Mouse (Mus musculus) spleen, adult 12 weeks (tissue): ENCODE results near the gene Nckap5.

ENCODE experiments used
- DNase-seq: peaks from one replicate; pipeline ENCODE4 v3.0.0; 2022; ENCODE audit warnings: low spot score

Nckap5 gene

DNA sequence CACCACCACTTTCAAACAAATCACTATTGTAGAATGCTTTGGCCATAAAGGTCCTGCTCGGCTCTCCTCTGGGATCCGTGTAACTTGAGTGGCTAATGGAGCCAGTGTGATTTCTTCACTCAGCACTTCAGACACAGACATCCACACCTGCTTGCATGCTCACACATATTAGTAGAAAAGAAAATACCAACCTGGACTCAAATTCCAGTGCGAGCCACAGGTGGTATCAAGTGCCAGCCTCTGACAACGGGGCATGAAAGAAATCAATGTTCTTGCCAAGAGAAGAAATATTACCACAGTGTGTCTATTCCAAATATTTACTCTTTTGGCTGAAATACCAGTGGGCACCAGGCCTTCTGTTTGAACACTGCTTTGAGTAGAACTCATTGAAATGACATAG, 208.6 kb downstream of the Nckap5 start:
- no peak for DNase-seq

- DNase-seq = no peak
These were observed 213.0 kb downstream of the Nckap5 start for GRCm38 (mm10) chr1:126617464-126618041.

GRCm38 (mm10) chr1:126616964-126617363, 213.6 kb downstream of the Nckap5 start:
- DNase-seq = no peak

- no peak for DNase-seq
These were observed 217.7 kb downstream of the Nckap5 start for GRCm38 (mm10) chr1:126612916-126613315.

GRCm38 (mm10) chr1:126608586-126608985, 222.0 kb downstream of the Nckap5 start:
- DNase-seq = no peak

GRCm38 (mm10) chr1:126606189-126607080, 224.2 kb downstream of the Nckap5 start:
- DNase-seq = no peak

GRCm38 (mm10) chr1:126604551-126604950, 226.0 kb downstream of the Nckap5 start:
- DNase-seq = no peak

DNA sequence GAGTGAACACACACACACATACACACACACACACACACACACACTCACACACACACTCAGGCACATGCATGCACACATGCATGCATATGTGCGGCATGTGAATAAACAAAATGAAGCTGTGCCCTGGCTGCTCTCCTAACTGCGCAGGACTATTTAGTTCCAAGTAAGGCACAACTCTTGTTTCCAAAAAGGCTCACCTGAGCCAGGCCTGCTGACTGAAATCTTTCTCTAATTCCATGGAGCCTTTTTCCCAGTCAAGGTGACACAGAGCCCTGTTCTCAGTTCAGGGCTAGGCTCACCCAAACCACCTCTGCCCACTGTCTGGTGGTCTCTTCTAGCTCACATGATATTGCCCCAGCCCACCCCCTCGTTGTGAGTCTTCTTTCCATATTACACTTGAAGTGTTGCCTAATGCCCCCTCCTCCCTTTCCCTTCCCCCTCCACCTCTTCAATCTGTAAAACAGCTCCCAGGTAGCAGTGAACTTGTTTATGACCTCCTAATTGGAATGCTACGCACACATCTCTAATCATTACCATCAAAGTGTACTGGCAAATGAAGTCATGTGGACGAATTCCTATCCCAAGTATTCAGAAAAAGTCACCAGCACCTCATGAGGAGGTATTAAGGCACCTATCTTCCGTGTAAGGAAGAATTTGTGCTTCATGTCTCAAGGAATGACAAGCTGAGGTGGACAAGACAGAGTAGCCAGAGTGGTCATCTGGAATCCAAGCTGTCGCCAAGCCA, 226.7 kb downstream of the Nckap5 start:
- DNase-seq = no peak

- no peak for DNase-seq
These were observed 230.0 kb downstream of the Nckap5 start for GRCm38 (mm10) chr1:126600596-126600995.

DNA sequence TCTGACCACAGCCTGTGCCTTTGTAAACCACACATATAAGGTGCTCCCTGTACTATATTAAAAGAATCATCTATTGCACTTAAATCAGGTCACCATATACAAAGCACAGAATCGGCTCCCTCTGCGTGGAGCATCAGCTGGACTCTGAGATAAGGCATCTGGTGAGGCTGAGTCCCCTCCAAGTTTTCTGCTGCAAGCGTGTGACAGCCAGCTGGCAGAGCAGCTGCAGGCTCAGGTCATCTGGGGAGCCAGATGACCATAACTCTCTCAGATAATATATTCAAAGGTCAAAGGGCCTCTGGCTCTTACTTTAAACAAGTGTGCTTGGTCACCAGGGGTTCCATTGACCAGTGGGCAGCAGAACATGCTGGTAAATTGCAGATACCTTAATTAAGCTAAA, 233.2 kb downstream of the Nckap5 start:
- DNase-seq = no peak

DNA sequence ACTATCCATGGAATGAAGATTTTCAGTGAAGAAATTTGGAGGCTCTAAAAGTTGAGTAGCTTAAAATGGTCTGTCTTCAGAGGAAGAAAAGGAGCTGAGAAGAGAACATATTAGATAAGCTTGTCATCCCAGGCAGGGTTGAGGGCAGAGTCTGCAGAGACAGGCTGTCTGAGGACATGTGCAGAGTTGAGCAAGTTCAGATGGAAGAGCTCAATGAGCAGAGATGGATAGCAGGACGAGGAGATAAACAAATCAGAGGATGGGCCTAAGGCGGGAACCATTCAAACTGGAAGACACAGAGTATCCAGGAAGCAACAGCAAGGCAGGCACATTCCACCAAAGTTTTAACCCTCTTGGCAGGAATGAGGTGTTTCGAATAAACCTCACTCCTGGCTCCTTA, 235.8 kb downstream of the Nckap5 start:
- no peak for DNase-seq

GRCm38 (mm10) chr1:126593044-126593805, 237.4 kb downstream of the Nckap5 start:
- DNase-seq = no peak

DNA sequence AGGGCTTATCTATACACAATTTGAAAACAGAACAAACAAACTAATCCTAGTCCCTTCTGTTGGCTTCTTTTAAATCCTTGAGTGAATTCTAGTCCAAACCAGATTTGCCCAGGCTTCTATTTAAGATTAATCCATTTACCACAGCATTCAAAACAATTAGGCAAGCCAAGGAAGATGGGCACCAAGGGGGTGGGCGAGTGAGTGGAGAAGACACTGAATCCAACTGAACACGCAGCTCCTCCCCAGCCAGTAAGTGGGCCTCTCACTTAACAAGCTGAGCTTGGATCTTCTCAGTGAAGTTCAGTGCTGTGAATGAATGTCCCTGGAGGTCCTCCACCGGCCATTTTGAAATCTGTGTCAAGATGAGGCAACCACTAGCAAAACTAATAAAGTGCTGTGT, 239.7 kb downstream of the Nckap5 start:
- DNase-seq = no peak

DNA sequence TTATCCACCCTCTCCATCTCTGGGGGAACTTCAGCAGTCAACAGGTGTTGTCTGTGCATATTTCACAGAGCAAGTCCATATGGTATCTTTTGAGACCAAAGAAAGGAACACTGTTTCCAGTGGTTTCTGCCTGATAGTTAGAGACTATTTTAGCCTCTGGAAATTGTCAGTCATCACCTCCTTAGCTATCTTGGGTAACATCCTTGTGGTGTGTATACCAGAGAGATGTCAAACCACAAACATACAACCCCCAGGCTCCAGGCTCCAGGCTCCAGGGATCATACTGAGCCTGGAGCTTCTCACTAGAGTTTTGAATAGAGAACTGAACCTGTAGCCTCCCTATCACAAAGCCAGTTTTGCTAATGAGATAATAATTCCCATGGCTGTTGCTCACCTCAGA, 252.4 kb downstream of the Nckap5 start:
- DNase-seq = no peak

- DNase-seq = no peak
These were observed 256.3 kb downstream of the Nckap5 start for GRCm38 (mm10) chr1:126574295-126574694.

- no peak for DNase-seq
These were observed 256.9 kb downstream of the Nckap5 start for GRCm38 (mm10) chr1:126573714-126574113.

- DNase-seq = no peak
These were observed 257.5 kb downstream of the Nckap5 start for GRCm38 (mm10) chr1:126573097-126573496.

DNA sequence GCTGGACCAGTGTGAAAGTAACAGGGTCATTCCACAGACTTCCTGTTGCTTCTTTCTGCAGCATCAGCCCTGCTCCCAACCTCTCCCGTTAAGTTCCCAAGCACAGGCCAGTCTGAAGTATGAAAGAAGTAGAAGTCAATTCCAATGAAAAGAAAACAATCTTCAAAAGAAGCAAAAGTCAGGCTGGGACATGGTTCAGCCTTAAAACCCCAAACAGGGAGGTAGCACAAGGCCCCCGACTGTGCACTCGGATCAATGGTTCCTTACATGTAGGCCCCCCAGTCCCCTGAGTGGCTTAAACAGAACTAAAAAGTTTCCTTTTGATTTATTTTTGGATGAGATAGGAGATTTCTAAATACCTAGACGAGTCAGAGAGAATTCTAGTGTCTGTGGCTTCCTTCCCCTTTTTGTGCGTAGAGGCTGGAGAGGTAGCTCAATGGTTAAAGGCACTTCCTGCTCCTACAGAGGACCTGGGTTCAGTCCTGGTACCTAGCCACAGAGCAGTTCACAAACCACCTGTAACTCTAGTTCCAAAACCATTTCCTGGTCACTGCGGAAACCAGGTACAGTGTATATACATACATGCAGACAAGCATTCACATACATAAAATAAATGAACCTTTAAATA, 260.9 kb downstream of the Nckap5 start:
- DNase-seq = no peak

- DNase-seq = peak; percentile 1
These were observed 261.9 kb downstream of the Nckap5 start for GRCm38 (mm10) chr1:126568520-126569197.

- DNase-seq = no peak
These were observed 265.4 kb downstream of the Nckap5 start for GRCm38 (mm10) chr1:126565151-126565725.

- DNase-seq = no peak
These were observed 269.7 kb downstream of the Nckap5 start for GRCm38 (mm10) chr1:126560931-126561330.
